Mouse (Mus musculus): ENCODE results near the gene Morc1.

- peak; percentile 45 to 73 for TF ChIP-seq CTCF (conservative IDR thresholded peaks at IDR 0.05 in 1 of 2, IDR thresholded peaks at IDR 0.05 in 1 of 2; ENCODE audit: low read depth in 2 of 2, low read length in 2 of 2)
- TF ChIP-seq MEF2A (IDR thresholded peaks at IDR 0.05; ENCODE audit: borderline replicate concordance, low read depth, low read length) = no peak
- TF ChIP-seq ETS1 (conservative IDR thresholded peaks at IDR 0.05; ENCODE audit: low read depth, low read length) = no peak
- no peak for TF ChIP-seq POLR2A (IDR thresholded peaks at IDR 0.05; ENCODE audit: low read depth, low read length)
- no peak for TF ChIP-seq ZNF384 (IDR thresholded peaks at IDR 0.05; ENCODE audit: low read depth, low read length)
- no peak for TF ChIP-seq ZMIZ1 (IDR thresholded peaks at IDR 0.05; ENCODE audit: low read depth, low read length)
- TF ChIP-seq MAZ (IDR thresholded peaks at IDR 0.05; ENCODE audit: low read depth, low read length) = no peak
These were observed 192.4 kb downstream of the Morc1 start for GRCm38 (mm10) chr16:48623447-48623846.
